Comparison of ENCODE assay signal across 31 mouse cellular contexts in the genomic region with DNA sequence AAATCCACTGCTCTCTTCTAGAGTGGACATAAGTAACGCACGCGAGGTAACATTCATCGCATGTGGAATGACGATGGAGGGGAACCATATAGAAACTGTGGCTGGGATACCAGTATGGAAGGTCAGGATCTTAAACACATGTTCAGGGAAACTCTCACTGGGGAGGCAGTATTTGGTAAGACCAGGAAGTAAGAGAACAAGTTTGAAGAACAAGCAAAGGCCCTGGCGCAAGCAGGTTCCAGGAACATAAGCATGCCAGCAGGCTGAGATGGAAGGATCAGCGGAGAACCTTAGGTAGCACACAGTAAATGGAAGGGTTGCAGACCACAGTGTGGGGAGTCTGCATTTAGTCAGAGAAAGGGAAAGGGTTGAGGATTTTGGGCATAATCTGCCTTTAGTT.
DNase-seq lines count a peak whose midpoint lies in the region; ATAC-seq and TF ChIP-seq lines count a peak whose summit lies in the region.
"Had no signal": no experiment of that assay in that cellular context is flagged by ENCODE, and none has a peak within 500 bp of the region (broad histone marks: within the 10 kb centered on the region; RNA-seq: fewer than 3 reads in every experiment).

No protein-coding gene starts in this region.

- no peak for TF ChIP-seq CTCF in heart, postnatal 0 days (IDR thresholded peaks at IDR 0.05; ENCODE audit: low read depth)
- no peak for TF ChIP-seq CTCF in lung, embryonic 14.5 days (IDR thresholded peaks at IDR 0.05; ENCODE audit: low read depth)
- TF ChIP-seq CTCF in embryonic fibroblast, embryonic 13.5 days (IDR thresholded peaks at IDR 0.05; ENCODE audit: borderline replicate concordance, insufficient read depth, low read length), result no peak

- DNase-seq in heart, postnatal 0 days (ENCODE audit: low spot score), result no peak
- DNase-seq in heart, adult 18-20 months, result no peak
- no peak for DNase-seq in lung, embryonic 14.5 days
- no peak for DNase-seq in lung, postnatal 14 days
- DNase-seq in lung, postnatal 36 days, result peak; percentile 58
- DNase-seq in cerebellum, adult 11-12 months, result no peak
- DNase-seq: adrenal gland, postnatal 14 days; cerebellum, adult 11 months; cerebellum, adult 9-11 months; embryo, embryonic 11 days; gastrocnemius, postnatal 25 days; heart, adult 2 months; kidney, adult 11 months; layer of hippocampus, postnatal 36 days; left cerebral cortex, postnatal 4 days; liver, embryonic 13.5 days; midbrain, embryonic 14.5 days; retina, postnatal 1 day; right cerebral cortex, postnatal 14 days; thymus, adult 18-20 months; thymus, postnatal 25 days had no signal

- peaks cover 32% of the 10 kb centered on the region for H3K4me1 ChIP-seq in heart, postnatal 0 days (ENCODE audit: control insufficient read depth, insufficient read depth)
- H3K4me1 ChIP-seq in lung, embryonic 14.5 days (ENCODE audit: insufficient read depth), result peaks cover 12% of the 10 kb centered on the region; the same call in 1 of the 2 replicates
- peaks cover 13% of the 10 kb centered on the region for H3K4me1 ChIP-seq in embryonic fibroblast, embryonic 13.5 days (ENCODE audit: control insufficient read depth, insufficient read depth, low read length)

- TF ChIP-seq EP300 in heart, postnatal 0 days (IDR thresholded peaks at IDR 0.05; ENCODE audit: low read depth), result no peak

- no peaks in the 10 kb centered on the region for H3K27me3 ChIP-seq in heart, postnatal 0 days (ENCODE audit: control insufficient read depth, insufficient read depth, low read length)
- no peaks in the 10 kb centered on the region for H3K27me3 ChIP-seq in lung, embryonic 14.5 days (ENCODE audit: insufficient read depth, low read length)
- H3K27me3 ChIP-seq: embryonic facial prominence, embryonic 12.5 days; forebrain, embryonic 15.5 days; heart, embryonic 15.5 days; hindbrain, embryonic 15.5 days; liver, embryonic 13.5 days had no signal

- no peak overlapping the region for H3K4me2 ChIP-seq in heart, postnatal 0 days (ENCODE audit: low read depth, low read length)
- no peak overlapping the region for H3K4me2 ChIP-seq in lung, embryonic 14.5 days
- H3K4me2 ChIP-seq: embryonic facial prominence, embryonic 12.5 days; forebrain, embryonic 15.5 days; heart, embryonic 15.5 days; hindbrain, embryonic 15.5 days; liver, embryonic 13.5 days had no signal

- 92% methylated on average over 7 of the region's 7 CpGs for WGBS in heart, postnatal 0 days
- 83% methylated on average over 7 of the region's 7 CpGs for WGBS in lung, embryonic 14.5 days

- H3K9me3 ChIP-seq in heart, postnatal 0 days (replicated peaks; ENCODE audit: control insufficient read depth, low read length), result no peaks in the 10 kb centered on the region
- no peaks in the 10 kb centered on the region for H3K9me3 ChIP-seq in lung, embryonic 14.5 days (ENCODE audit: low read depth, low read length)
- H3K9me3 ChIP-seq: embryonic facial prominence, embryonic 12.5 days; forebrain, embryonic 10.5 days; forebrain, embryonic 15.5 days; heart, embryonic 15.5 days; hindbrain, embryonic 10.5 days; hindbrain, embryonic 15.5 days; liver, embryonic 13.5 days had no signal

- TF ChIP-seq POLR2A in embryonic fibroblast, embryonic 13.5 days (IDR thresholded peaks at IDR 0.05; ENCODE audit: low read depth, low read length), result no peak

- H3K4me3 ChIP-seq in heart, postnatal 0 days (ENCODE audit: low read depth, low read length), result no peak overlapping the region
- no peak overlapping the region for H3K4me3 ChIP-seq in lung, embryonic 14.5 days (ENCODE audit: low read depth, low read length)
- H3K4me3 ChIP-seq in embryonic fibroblast, embryonic 13.5 days (ENCODE audit: insufficient read depth, low read length), result no peak overlapping the region
- H3K4me3 ChIP-seq: embryonic facial prominence, embryonic 12.5 days; forebrain, embryonic 10.5 days; forebrain, embryonic 15.5 days; heart, adult 2 months; heart, embryonic 15.5 days; hindbrain, embryonic 10.5 days; hindbrain, embryonic 15.5 days; liver, embryonic 13.5 days had no signal

- 0 out of 2 replicates have a peak overlapping the region, but pooled peaks have one; percentile 8 for H3K27ac ChIP-seq in heart, postnatal 0 days (ENCODE audit: low read depth)
- H3K27ac ChIP-seq in lung, embryonic 14.5 days (ENCODE audit: low read depth), result peak overlapping the region; percentile 77
- 0 out of 2 replicates have a peak overlapping the region, but pooled peaks have one; percentile 32 for H3K27ac ChIP-seq in embryonic fibroblast, embryonic 13.5 days (ENCODE audit: insufficient read depth, low read length)
- H3K27ac ChIP-seq: embryonic facial prominence, embryonic 12.5 days; forebrain, embryonic 10.5 days; forebrain, embryonic 15.5 days; heart, adult 2 months; heart, embryonic 15.5 days; hindbrain, embryonic 10.5 days; hindbrain, embryonic 15.5 days; kidney, postnatal 0 days; liver, embryonic 13.5 days had no signal

- no peaks in the 10 kb centered on the region for H3K36me3 ChIP-seq in heart, postnatal 0 days (replicated peaks; ENCODE audit: control insufficient read depth, insufficient read depth, low read length)
- H3K36me3 ChIP-seq in lung, embryonic 14.5 days (ENCODE audit: insufficient read depth), result no peaks in the 10 kb centered on the region
- H3K36me3 ChIP-seq: embryonic facial prominence, embryonic 12.5 days; forebrain, embryonic 10.5 days; forebrain, embryonic 15.5 days; heart, embryonic 15.5 days; hindbrain, embryonic 10.5 days; hindbrain, embryonic 15.5 days; liver, embryonic 13.5 days had no signal

- no peak overlapping the region for H3K9ac ChIP-seq in heart, postnatal 0 days (replicated peaks; ENCODE audit: low read depth, low read length)
- H3K9ac ChIP-seq in lung, embryonic 14.5 days, result no peak overlapping the region
- H3K9ac ChIP-seq: embryonic facial prominence, embryonic 12.5 days; forebrain, embryonic 15.5 days; heart, embryonic 15.5 days; hindbrain, embryonic 15.5 days; liver, embryonic 13.5 days had no signal

- no peak for ATAC-seq in heart, postnatal 0 days (ENCODE audit: insufficient read depth, low read depth)
- no peak for ATAC-seq in lung, embryonic 14.5 days (ENCODE audit: insufficient read depth)
- ATAC-seq: CD4-positive, CD25-positive, alpha-beta regulatory T cell, adult 4 months; inflammation-experienced regulatory T-cells, adult 6 months had no signal

Comparison
In these comparisons a context has a peak if more than half of its experiments do, and no peak if none do; other contexts are left out.
1. H3K27ac ChIP-seq: peak in every context shown above with its lines; median percentile 77 in lung, embryonic 14.5 days; 32 in embryonic fibroblast, embryonic 13.5 days; 8 in heart, postnatal 0 days.